Comparison of ENCODE assay signal across 9 mouse cellular contexts in the genomic region with DNA sequence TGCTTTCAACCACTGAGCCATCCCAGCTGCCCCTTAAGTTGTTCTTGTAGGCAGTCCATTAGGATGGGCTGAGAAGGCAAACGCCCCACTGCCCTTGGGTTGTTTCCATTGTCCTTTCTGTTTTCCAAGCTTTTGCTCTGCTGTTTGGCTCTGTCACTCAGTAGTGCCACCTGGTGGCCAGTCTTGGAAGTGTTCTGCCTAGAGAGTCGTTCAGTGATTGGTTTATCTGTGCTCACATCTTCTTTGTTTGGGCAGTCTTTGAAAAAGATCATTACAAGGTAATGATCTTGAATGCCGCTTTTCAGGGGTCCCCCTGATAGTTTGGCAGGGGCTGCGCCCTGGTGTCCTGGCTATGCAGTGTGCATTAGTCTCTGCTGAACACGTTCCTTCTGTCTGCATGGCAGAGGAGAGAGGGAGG. TPM values are rescaled to one million over a fixed set of nuclear protein-coding genes. Genes with fewer than 3 reads are reported as not detected.
DNase-seq lines count a peak whose midpoint lies in the region; ATAC-seq and TF ChIP-seq lines count a peak whose summit lies in the region.
"Had no signal": no experiment of that assay in that cellular context is flagged by ENCODE, and none has a peak within 500 bp of the region (broad histone marks: within the 10 kb centered on the region; RNA-seq: fewer than 3 reads in every experiment).

No protein-coding gene starts in this region.

- WGBS in lung, postnatal 0 days, result 37% methylated on average over 5 of the region's 5 CpGs

- H3K4me1 ChIP-seq in lung, postnatal 0 days (ENCODE audit: insufficient read depth, low read depth, low read length), result no peaks in the 10 kb centered on the region
- H3K4me1 ChIP-seq: hindbrain, embryonic 15.5 days had no signal

- no peak overlapping the region for H3K4me3 ChIP-seq in lung, postnatal 0 days (ENCODE audit: low read depth, low read length)
- H3K4me3 ChIP-seq: hindbrain, embryonic 15.5 days had no signal

- H3K27ac ChIP-seq in lung, postnatal 0 days (ENCODE audit: low read length), result no peak overlapping the region
- H3K27ac ChIP-seq: hindbrain, embryonic 15.5 days had no signal

- H3K9me3 ChIP-seq in lung, postnatal 0 days (ENCODE audit: low read length), result no peaks in the 10 kb centered on the region
- H3K9me3 ChIP-seq: hindbrain, embryonic 15.5 days had no signal

- no peaks in the 10 kb centered on the region; the same call in 1 of the 2 replicates for H3K36me3 ChIP-seq in lung, postnatal 0 days (ENCODE audit: insufficient read depth, low read length)
- H3K36me3 ChIP-seq: hindbrain, embryonic 15.5 days had no signal

- no peak overlapping the region for H3K9ac ChIP-seq in lung, postnatal 0 days (replicated peaks; ENCODE audit: low read depth)
- H3K9ac ChIP-seq: hindbrain, embryonic 15.5 days had no signal

- peak; percentile 59 for ATAC-seq in activated CD4-positive, CD25-positive, alpha-beta regulatory T cell, adult 4 months
- ATAC-seq in common myeloid progenitor, adult 5-6 weeks (replicated peaks; ENCODE audit: low read depth, poor library complexity, severe bottlenecking), result peak; percentile 93
- peak; percentile 92 for ATAC-seq in granulocyte monocyte progenitor cell, adult 5-6 weeks (replicated peaks; ENCODE audit: poor library complexity, severe bottlenecking)
- ATAC-seq in lung, postnatal 0 days, result no peak

- no peaks in the 10 kb centered on the region for H3K27me3 ChIP-seq in lung, postnatal 0 days (replicated peaks; ENCODE audit: insufficient read depth, low read length)
- H3K27me3 ChIP-seq: hindbrain, embryonic 15.5 days had no signal

- TF ChIP-seq EP300 in lung, postnatal 0 days (IDR thresholded peaks at IDR 0.05), result no peak

- peak; percentile 62 to 72 for DNase-seq in CD8-positive naive resting alpha-beta T cell, adult 2 months (ENCODE audit: low read depth in 2 of 2, low spot score in 2 of 2)
- peak; percentile 66 to 88 for DNase-seq in kidney, postnatal 36 days
- peak; percentile 72 for DNase-seq in lung, postnatal 0 days (ENCODE audit: low spot score)
- DNase-seq in right cerebral cortex, adult 18-20 months, result peak; percentile 24
- DNase-seq in urinary bladder, adult 2 months (ENCODE audit: low spot score), result peak; percentile 35

- no peak overlapping the region for H3K4me2 ChIP-seq in lung, postnatal 0 days (replicated peaks; ENCODE audit: low read depth, low read length)
- H3K4me2 ChIP-seq: hindbrain, embryonic 15.5 days had no signal

- TF ChIP-seq CTCF in lung, postnatal 0 days (IDR thresholded peaks at IDR 0.05), result peak; percentile 92

RNA-seq across cellular contexts. Expression of a gene that starts 28.9 kb away (rescaled TPM):
- polyA plus RNA-seq in activated CD4-positive, CD25-positive, alpha-beta regulatory T cell, adult 4 months (2017; shearing (Covaris generic)), result 10 to 100 TPM in 1 of 2 experiments, 1 to 10 TPM in 1; 9.0 to 11.5 TPM
- total RNA-seq in common myeloid progenitor, adult 5-6 weeks (2017), result 62.2 and 66.7 TPM in 2 replicates
- 13.1 and 24.4 TPM in 2 replicates for total RNA-seq in granulocyte monocyte progenitor cell, adult 5-6 weeks (2014; fragmentation: Nextera tagmentation)
- 35.9 and 38.8 TPM in 2 replicates for total RNA-seq in granulocyte monocyte progenitor cell, adult 5-6 weeks (2017)
- polyA plus RNA-seq in lung, postnatal 0 days (2015; fragmentation: Nextera tagmentation; extraction: Ambion mirVana), result 47.3 and 53.9 TPM in 2 replicates
- 14.9 and 20.3 TPM in 2 replicates for polyA plus RNA-seq in urinary bladder, adult 2 months (2012; rRNA removed)

RNA-seq across cellular contexts. Expression of a gene that starts 48.0 kb away (rescaled TPM):
- polyA plus RNA-seq in activated CD4-positive, CD25-positive, alpha-beta regulatory T cell, adult 4 months (2017; shearing (Covaris generic)), result under 1 TPM; 0.55 to 0.69 TPM
- total RNA-seq in common myeloid progenitor, adult 5-6 weeks (2017), result 0.91 and 1.9 TPM in 2 replicates
- total RNA-seq in granulocyte monocyte progenitor cell, adult 5-6 weeks (2014; fragmentation: Nextera tagmentation), result 2.4 and 3.0 TPM in 2 replicates
- 3.1 and 5.5 TPM in 2 replicates for total RNA-seq in granulocyte monocyte progenitor cell, adult 5-6 weeks (2017)
- 2.5 and 2.7 TPM in 2 replicates for polyA plus RNA-seq in lung, postnatal 0 days (2015; fragmentation: Nextera tagmentation; extraction: Ambion mirVana)
- 6.0 and 6.5 TPM in 2 replicates for polyA plus RNA-seq in urinary bladder, adult 2 months (2012; rRNA removed)

Comparison
In these comparisons a context has a peak if more than half of its experiments do, and no peak if none do; other contexts are left out.
1. DNase-seq: peak in every context shown above with its lines; median percentile 77 in kidney, postnatal 36 days; 72 in lung, postnatal 0 days; 67 in CD8-positive naive resting alpha-beta T cell, adult 2 months; 35 in urinary bladder, adult 2 months; 24 in right cerebral cortex, adult 18-20 months.